In the genomic region with DNA sequence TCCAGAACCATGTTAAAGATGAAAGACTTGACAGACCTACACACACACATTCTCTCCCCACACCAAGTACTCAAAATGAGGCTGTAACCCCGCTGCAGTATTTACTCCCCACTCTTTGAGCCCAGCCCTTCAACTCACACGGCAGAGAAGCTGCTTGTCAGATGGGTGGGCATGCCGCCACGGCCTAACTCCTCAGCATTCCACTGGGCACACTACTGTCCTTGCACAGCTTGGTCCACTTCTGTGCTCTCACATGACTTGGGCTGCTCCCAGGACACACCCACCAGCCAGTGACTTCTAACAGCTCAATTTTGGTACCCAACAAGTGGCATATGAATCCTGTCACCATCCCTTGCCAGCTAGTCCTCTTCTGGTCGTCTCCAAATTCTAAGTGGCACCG, we compare ENCODE assay signal across 9 mouse cellular contexts. TPM values are rescaled to one million over a fixed set of nuclear protein-coding genes. Genes with fewer than 3 reads are reported as not detected.
A peak's percentile ranks its signal among the peaks of the same experiment; 100 is the strongest.
DNase-seq lines count a peak whose midpoint lies in the region; ATAC-seq and TF ChIP-seq lines count a peak whose summit lies in the region.
"Had no signal": no experiment of that assay in that cellular context is flagged by ENCODE, and none has a peak within 500 bp of the region (broad histone marks: within the 10 kb centered on the region; RNA-seq: fewer than 3 reads in every experiment).

No protein-coding gene starts in this region.

- no peaks in the 10 kb centered on the region for H3K9me3 ChIP-seq in hindbrain, postnatal 0 days (ENCODE audit: low read length)
- H3K9me3 ChIP-seq in midbrain, embryonic 15.5 days = no peaks in the 10 kb centered on the region

- DNase-seq in ovary, adult 18-20 months (ENCODE audit: low spot score) = peak; percentile 52
- DNase-seq in ovary, postnatal 10 days (ENCODE audit: low spot score) = no peak
- peak; percentile 49 to 60 for DNase-seq in frontal cortex, postnatal 10 days (ENCODE audit: low spot score in 2 of 2)
- peak; percentile 84 for DNase-seq in hindbrain, postnatal 0 days (ENCODE audit: low spot score)
- peak; percentile 27 for DNase-seq in left cerebral cortex, postnatal 25 days (ENCODE audit: low spot score in 2 of 2)

- H3K36me3 ChIP-seq in hindbrain, postnatal 0 days (ENCODE audit: insufficient read depth, low read length) = no peaks in the 10 kb centered on the region
- H3K36me3 ChIP-seq in midbrain, embryonic 15.5 days (replicated peaks) = no peaks in the 10 kb centered on the region

- peak; percentile 69 for ATAC-seq in hindbrain, postnatal 0 days
- ATAC-seq in midbrain, embryonic 15.5 days (replicated peaks) = no peak
- ATAC-seq in erythroid progenitor cell, adult 5-6 weeks (replicated peaks; ENCODE audit: low FRiP score, poor library complexity, severe bottlenecking) = no peak

- no peak overlapping the region for H3K4me3 ChIP-seq in bone marrow, adult 2 months (replicated peaks; ENCODE audit: control insufficient read depth, low read depth, low read length)
- H3K4me3 ChIP-seq in hindbrain, postnatal 0 days (ENCODE audit: low read length) = no peak overlapping the region
- no peak overlapping the region for H3K4me3 ChIP-seq in midbrain, embryonic 15.5 days

- H3K4me1 ChIP-seq in bone marrow, adult 2 months (ENCODE audit: control insufficient read depth, insufficient read depth, low read length) = peaks cover 3% of the 10 kb centered on the region
- H3K4me1 ChIP-seq in hindbrain, postnatal 0 days (ENCODE audit: insufficient read depth, low read length) = peaks cover 13% of the 10 kb centered on the region
- H3K4me1 ChIP-seq in midbrain, embryonic 15.5 days = peaks cover 31% of the 10 kb centered on the region

- intact Hi-C loops in left cerebral cortex, postnatal 25 days (cut with DNase I) = no loop called here

- peak overlapping the region; percentile 46 for H3K27ac ChIP-seq in bone marrow, adult 2 months (ENCODE audit: control insufficient read depth, insufficient read depth, low read depth, low read length, poor library complexity)
- peak overlapping the region; percentile 68 for H3K27ac ChIP-seq in hindbrain, postnatal 0 days
- peak overlapping the region; percentile 45 for H3K27ac ChIP-seq in midbrain, embryonic 15.5 days
- H3K27ac ChIP-seq: liver, embryonic 14.5 days had no signal

- H3K4me2 ChIP-seq in hindbrain, postnatal 0 days (ENCODE audit: low read depth, low read length) = no peak overlapping the region
- H3K4me2 ChIP-seq in midbrain, embryonic 15.5 days = no peak overlapping the region

- TF ChIP-seq CTCF in bone marrow, adult 2 months (IDR thresholded peaks at IDR 0.05; ENCODE audit: control insufficient read depth, insufficient read depth, low read length) = no peak
- no peak for TF ChIP-seq CTCF in hindbrain, postnatal 0 days (IDR thresholded peaks at IDR 0.05; ENCODE audit: low read depth)

- H3K9ac ChIP-seq in hindbrain, postnatal 0 days (replicated peaks; ENCODE audit: low read length) = peak overlapping the region; percentile 4; the same call in 1 of the 2 replicates
- no peak overlapping the region for H3K9ac ChIP-seq in midbrain, embryonic 15.5 days
- H3K9ac ChIP-seq: liver, embryonic 14.5 days had no signal

- H3K27me3 ChIP-seq in hindbrain, postnatal 0 days (ENCODE audit: insufficient read depth, low read length) = no peaks in the 10 kb centered on the region
- no peaks in the 10 kb centered on the region for H3K27me3 ChIP-seq in midbrain, embryonic 15.5 days (replicated peaks)

- TF ChIP-seq POLR2A in bone marrow, adult 2 months (IDR thresholded peaks at IDR 0.05; ENCODE audit: borderline replicate concordance, control insufficient read depth, low read depth, low read length) = no peak

- 41% methylated on average over 6 of the region's 6 CpGs for WGBS in bone marrow, adult 2 months
- WGBS in hindbrain, postnatal 0 days = 24% methylated on average over 6 of the region's 6 CpGs
- WGBS in midbrain, embryonic 15.5 days = 50% methylated on average over 6 of the region's 6 CpGs

RNA-seq across cellular contexts. Expression of gene Bicral, which starts 5.0 kb away (rescaled TPM):
- polyA plus RNA-seq in bone marrow, adult 2 months (2011; ENCODE audit: insufficient read depth, insufficient read length, low replicate concordance, missing spikeins) = 3.7 and 16.0 TPM in 2 replicates
- 22.9 and 23.1 TPM in 2 replicates for total RNA-seq in hindbrain, postnatal 0 days (2014; rRNA removed)
- 5.1 and 5.2 TPM in 2 replicates for polyA plus RNA-seq in hindbrain, postnatal 0 days (2015; fragmentation: Nextera tagmentation; extraction: Ambion mirVana)
- 10 to 100 TPM; 41.6 to 49.7 TPM for total RNA-seq in left cerebral cortex, postnatal 25 days (2021)
- 10.5 and 12.8 TPM in 2 replicates for polyA plus RNA-seq in midbrain, embryonic 15.5 days (2015; fragmentation: Nextera tagmentation; extraction: Ambion mirVana)
- total RNA-seq in erythroid progenitor cell, adult 5-6 weeks (2015; ENCODE audit: low replicate concordance) = 28.8 and 64.6 TPM in 2 replicates
- 18.7 and 68.4 TPM in 2 replicates for total RNA-seq in erythroid progenitor cell, adult 5-6 weeks (2017; ENCODE audit: low replicate concordance)

RNA-seq across cellular contexts. Expression of gene Tbcc, which starts 37.2 kb away (rescaled TPM):
- 11.8 and 24.5 TPM in 2 replicates for polyA plus RNA-seq in bone marrow, adult 2 months (2011; ENCODE audit: insufficient read depth, insufficient read length, low replicate concordance, missing spikeins)
- total RNA-seq in hindbrain, postnatal 0 days (2014; rRNA removed) = 41.8 and 61.5 TPM in 2 replicates
- polyA plus RNA-seq in hindbrain, postnatal 0 days (2015; fragmentation: Nextera tagmentation; extraction: Ambion mirVana) = 50.7 and 54.5 TPM in 2 replicates
- 10 to 100 TPM; 32.4 to 36.7 TPM for total RNA-seq in left cerebral cortex, postnatal 25 days (2021)
- polyA plus RNA-seq in midbrain, embryonic 15.5 days (2015; fragmentation: Nextera tagmentation; extraction: Ambion mirVana) = 61.6 and 68.5 TPM in 2 replicates
- total RNA-seq in erythroid progenitor cell, adult 5-6 weeks (2015; ENCODE audit: low replicate concordance) = 3.2 and 7.5 TPM in 2 replicates
- total RNA-seq in erythroid progenitor cell, adult 5-6 weeks (2017; ENCODE audit: low replicate concordance) = 1.1 and 2.7 TPM in 2 replicates

RNA-seq across cellular contexts. Expression of gene Prph2, which starts 57.0 kb away (rescaled TPM):
- not detected in 2 replicates for polyA plus RNA-seq in bone marrow, adult 2 months (2011; ENCODE audit: insufficient read depth, insufficient read length, low replicate concordance, missing spikeins)
- not detected in 2 replicates for total RNA-seq in hindbrain, postnatal 0 days (2014; rRNA removed)
- 0.05 TPM in 1 of 2 replicates, not detected in the other for polyA plus RNA-seq in hindbrain, postnatal 0 days (2015; fragmentation: Nextera tagmentation; extraction: Ambion mirVana)
- not detected for total RNA-seq in left cerebral cortex, postnatal 25 days (2021)
- polyA plus RNA-seq in midbrain, embryonic 15.5 days (2015; fragmentation: Nextera tagmentation; extraction: Ambion mirVana) = not detected in 2 replicates
- total RNA-seq in erythroid progenitor cell, adult 5-6 weeks (2015; ENCODE audit: low replicate concordance) = not detected in 2 replicates
- total RNA-seq in erythroid progenitor cell, adult 5-6 weeks (2017; ENCODE audit: low replicate concordance) = not detected in 2 replicates
- polyA plus RNA-seq: liver, embryonic 14.5 days had no signal
